Comparison of ENCODE assay signal across 28 mouse cellular contexts in the genomic region with DNA sequence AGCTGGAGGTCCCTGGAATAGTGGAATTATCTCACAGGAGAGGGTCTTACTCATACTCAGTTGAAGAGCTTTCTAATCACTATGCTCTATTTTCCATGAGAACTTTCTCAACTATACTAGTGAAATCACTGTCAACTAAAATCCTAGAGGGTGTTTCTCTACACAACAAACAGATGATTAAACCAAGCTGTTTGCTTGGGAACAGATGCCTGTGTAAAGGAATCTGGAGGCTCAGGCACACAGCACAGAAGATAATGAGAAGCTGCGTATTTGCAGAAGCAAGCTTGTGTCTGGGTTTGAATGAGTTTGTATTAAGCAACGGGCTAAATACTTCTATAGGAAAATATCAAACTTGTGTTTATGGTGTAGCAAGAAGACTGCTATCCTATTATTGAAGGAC.
DNase-seq lines count a peak whose midpoint lies in the region; ATAC-seq and TF ChIP-seq lines count a peak whose summit lies in the region.
"Had no signal": no experiment of that assay in that cellular context is flagged by ENCODE, and none has a peak within 500 bp of the region (broad histone marks: within the 10 kb centered on the region; RNA-seq: fewer than 3 reads in every experiment).

No protein-coding gene starts in this region.

- TF ChIP-seq CTCF in lung, postnatal 0 days (IDR thresholded peaks at IDR 0.05), result no peak

- H3K9me3 ChIP-seq in lung, postnatal 0 days (ENCODE audit: low read length), result no peaks in the 10 kb centered on the region
- H3K9me3 ChIP-seq: forebrain, embryonic 10.5 days; heart, embryonic 12.5 days; heart, embryonic 15.5 days; hindbrain, embryonic 10.5 days; hindbrain, embryonic 13.5 days had no signal

- H3K4me1 ChIP-seq in lung, postnatal 0 days (ENCODE audit: insufficient read depth, low read depth, low read length), result no peaks in the 10 kb centered on the region
- H3K4me1 ChIP-seq: heart, embryonic 12.5 days; heart, embryonic 15.5 days had no signal

- TF ChIP-seq EP300 in lung, postnatal 0 days (IDR thresholded peaks at IDR 0.05), result no peak

- H3K27me3 ChIP-seq in lung, postnatal 0 days (replicated peaks; ENCODE audit: insufficient read depth, low read length), result no peaks in the 10 kb centered on the region
- H3K27me3 ChIP-seq: CH12.LX; heart, embryonic 12.5 days; heart, embryonic 15.5 days; hindbrain, embryonic 13.5 days; Patski had no signal

- no peak overlapping the region for H3K4me3 ChIP-seq in lung, postnatal 0 days (ENCODE audit: low read depth, low read length)
- H3K4me3 ChIP-seq: forebrain, embryonic 10.5 days; gastrocnemius, adult 2 months; heart, embryonic 12.5 days; heart, embryonic 15.5 days; hindbrain, embryonic 10.5 days; hindbrain, embryonic 13.5 days had no signal

- intact Hi-C loops in left cerebral cortex, postnatal 14 days (cut with DNase I), result no loop called here
- intact Hi-C loops in left cerebral cortex, postnatal 4 days (cut with DNase I), result no loop called here

- no peaks in the 10 kb centered on the region for H3K36me3 ChIP-seq in lung, postnatal 0 days (ENCODE audit: insufficient read depth, low read length)
- H3K36me3 ChIP-seq: forebrain, embryonic 10.5 days; G1E; heart, embryonic 12.5 days; heart, embryonic 15.5 days; hindbrain, embryonic 10.5 days; hindbrain, embryonic 13.5 days had no signal

- DNase-seq in frontal cortex, postnatal 25 days (ENCODE audit: low spot score in 2 of 2), result no peak
- DNase-seq in left cerebral cortex, postnatal 14 days (ENCODE audit: low spot score in 2 of 2), result peak; percentile 9 to 25
- no peak for DNase-seq in left cerebral cortex, postnatal 4 days
- peak; percentile 45 for DNase-seq in layer of hippocampus, adult 9-10 months (ENCODE audit: low spot score)
- peak; percentile 55 for DNase-seq in telencephalon, adult 2 months (ENCODE audit: low read depth, low spot score)
- DNase-seq in ovary, adult 18-20 months (ENCODE audit: low spot score), result no peak
- no peak for DNase-seq in lung, postnatal 0 days (ENCODE audit: low spot score)
- DNase-seq: adrenal gland, postnatal 10 days; B cell, adult 2 months; cerebellum, adult 18-20 months; cerebellum, adult 9-10 months; cerebellum, postnatal 14 days; gastrocnemius, adult 2 months; gastrocnemius, postnatal 14 days; heart, adult 18-20 months; heart, postnatal 10 days; heart, postnatal 36 days had no signal

- no peak overlapping the region for H3K9ac ChIP-seq in lung, postnatal 0 days (replicated peaks; ENCODE audit: low read depth)
- H3K9ac ChIP-seq: heart, embryonic 12.5 days; heart, embryonic 15.5 days; hindbrain, embryonic 13.5 days had no signal

- WGBS in lung, postnatal 0 days, result 76% methylated on average over 2 of the region's 2 CpGs

- no peak overlapping the region for H3K27ac ChIP-seq in lung, postnatal 0 days (ENCODE audit: low read length)
- H3K27ac ChIP-seq: forebrain, embryonic 10.5 days; gastrocnemius, adult 2 months; heart, embryonic 15.5 days; hindbrain, embryonic 10.5 days; hindbrain, embryonic 13.5 days had no signal

- H3K4me2 ChIP-seq in lung, postnatal 0 days (replicated peaks; ENCODE audit: low read depth, low read length), result no peak overlapping the region
- H3K4me2 ChIP-seq: heart, embryonic 12.5 days; heart, embryonic 15.5 days; hindbrain, embryonic 13.5 days had no signal

- peak; percentile 72 for ATAC-seq in frontal cortex, adult (ENCODE audit: low TSS enrichment)
- ATAC-seq in lung, postnatal 0 days, result no peak
- ATAC-seq: forebrain, embryonic 14.5 days; hindbrain, embryonic 16.5 days; Patski had no signal

Comparison
In these comparisons a context has a peak if more than half of its experiments do, and no peak if none do; other contexts are left out.
1. DNase-seq: peak in left cerebral cortex, postnatal 14 days (2 of 2), layer of hippocampus, adult 9-10 months (single experiment) and telencephalon, adult 2 months (single experiment); none in frontal cortex, postnatal 25 days (0 of 2), left cerebral cortex, postnatal 4 days (single experiment), ovary, adult 18-20 months (single experiment) and lung, postnatal 0 days (single experiment).